Mouse (Mus musculus) brain, adult 10 weeks (tissue): ENCODE results near the gene Tfcp2l1. TPM values are rescaled to one million over a fixed set of nuclear protein-coding genes. Genes with fewer than 3 reads are reported as not detected.

Experiments used
- polyA plus RNA-seq: library from polyadenylated mRNA; stranded (reverse); fragments of 350-450 nt; fragmentation: Illumina TruSeq; extraction: RNeasy Lipid Tissue Mini Kit (QIAGEN cat#74804); gene quantifications from one replicate; pipeline ENCODE4 v1.2.3, GENCODE M21; 2015; ENCODE audit warnings: low read depth, low replicate concordance

The Tfcp2l1 gene
- 1.7 TPM for polyA plus RNA-seq

GRCm38 (mm10) chr1:118627781-118628464 is at the start of gene Tfcp2l1:
Tfcp2l1 (plus strand) TSS chr1:118627945.

Other genes with a start within 250 kb of the Tfcp2l1 start
- 42.6 TPM for gene Clasp1, start 238.9 kb upstream of the Tfcp2l1 start, polyA plus RNA-seq